ENCODE assay signal across 41 mouse cellular contexts in genomic region chr1:19103316-19103715, GRCm38 (mm10). TPM values are rescaled to one million over a fixed set of nuclear protein-coding genes. Genes with fewer than 3 reads are reported as not detected.
DNase-seq lines count a peak whose midpoint lies in the region; ATAC-seq lines count a peak whose summit lies in the region.
"Had no signal": no experiment of that assay in that cellular context is flagged by ENCODE, and none has a peak within 500 bp of the region (broad histone marks: within the 10 kb centered on the region; RNA-seq: fewer than 3 reads in every experiment).

No protein-coding gene starts in this region.

- no peak for ATAC-seq in forebrain, embryonic 14.5 days
- ATAC-seq in forebrain, embryonic 13.5 days: no peak
- ATAC-seq in forebrain, embryonic 16.5 days: no peak
- no peak for ATAC-seq in midbrain, embryonic 13.5 days
- ATAC-seq: inflammation-experienced regulatory T-cells, adult 6 months; Patski had no signal

- H3K27me3 ChIP-seq in forebrain, embryonic 14.5 days (replicated peaks; ENCODE audit: control insufficient read depth, insufficient read depth, low read length): peaks cover 93% of the 10 kb centered on the region
- peaks cover 99% of the 10 kb centered on the region for H3K27me3 ChIP-seq in forebrain, embryonic 13.5 days
- H3K27me3 ChIP-seq in forebrain, embryonic 16.5 days (replicated peaks; ENCODE audit: control insufficient read depth, insufficient read depth, low read length): peaks cover 74% of the 10 kb centered on the region
- peaks cover 97% of the 10 kb centered on the region for H3K27me3 ChIP-seq in midbrain, embryonic 13.5 days

- no peak overlapping the region for H3K9ac ChIP-seq in forebrain, embryonic 14.5 days (ENCODE audit: low read length)
- no peak overlapping the region for H3K9ac ChIP-seq in forebrain, embryonic 13.5 days
- no peak overlapping the region for H3K9ac ChIP-seq in forebrain, embryonic 16.5 days (replicated peaks; ENCODE audit: low read depth, low read length)
- H3K9ac ChIP-seq in midbrain, embryonic 13.5 days (replicated peaks): peak overlapping the region; percentile 64
- H3K9ac ChIP-seq: embryonic facial prominence, embryonic 15.5 days; heart, embryonic 13.5 days; hindbrain, embryonic 15.5 days; kidney, embryonic 15.5 days; limb, embryonic 13.5 days; neural tube, embryonic 15.5 days had no signal

- intact Hi-C loops in heart, postnatal 36 days (cut with DNase I): no loop called here

- H3K9me3 ChIP-seq in forebrain, embryonic 14.5 days (replicated peaks; ENCODE audit: control insufficient read depth, low read length): no peaks in the 10 kb centered on the region
- H3K9me3 ChIP-seq in forebrain, embryonic 13.5 days (replicated peaks): no peaks in the 10 kb centered on the region
- H3K9me3 ChIP-seq in forebrain, embryonic 16.5 days (ENCODE audit: control insufficient read depth, low read length): no peaks in the 10 kb centered on the region
- H3K9me3 ChIP-seq in midbrain, embryonic 13.5 days: no peaks in the 10 kb centered on the region
- H3K9me3 ChIP-seq: embryonic facial prominence, embryonic 10.5 days; embryonic facial prominence, embryonic 15.5 days; heart, embryonic 13.5 days; hindbrain, embryonic 10.5 days; hindbrain, embryonic 15.5 days; kidney, embryonic 15.5 days; limb, embryonic 13.5 days; neural tube, embryonic 15.5 days had no signal

- under 1% methylated on average over 21 of the region's 21 CpGs for WGBS in forebrain, embryonic 14.5 days
- under 1% methylated on average over 21 of the region's 21 CpGs for WGBS in forebrain, embryonic 13.5 days
- WGBS in forebrain, embryonic 16.5 days: under 1% methylated on average over 21 of the region's 21 CpGs
- WGBS in midbrain, embryonic 13.5 days: under 1% methylated on average over 21 of the region's 21 CpGs

- H3K4me1 ChIP-seq in forebrain, embryonic 14.5 days (ENCODE audit: control insufficient read depth, insufficient read depth, low read length): no peaks in the 10 kb centered on the region
- H3K4me1 ChIP-seq in forebrain, embryonic 13.5 days: no peaks in the 10 kb centered on the region
- no peaks in the 10 kb centered on the region for H3K4me1 ChIP-seq in forebrain, embryonic 16.5 days (replicated peaks; ENCODE audit: control insufficient read depth, insufficient read depth, low read length)
- H3K4me1 ChIP-seq in midbrain, embryonic 13.5 days (replicated peaks): peaks cover 10% of the 10 kb centered on the region
- H3K4me1 ChIP-seq: embryonic facial prominence, embryonic 15.5 days; heart, embryonic 13.5 days; hindbrain, embryonic 15.5 days; kidney, embryonic 15.5 days; limb, embryonic 13.5 days had no signal

- no peaks in the 10 kb centered on the region for H3K36me3 ChIP-seq in forebrain, embryonic 14.5 days (ENCODE audit: control insufficient read depth, insufficient read depth, low read length)
- no peaks in the 10 kb centered on the region for H3K36me3 ChIP-seq in forebrain, embryonic 13.5 days (ENCODE audit: poor library complexity, severe bottlenecking)
- no peaks in the 10 kb centered on the region for H3K36me3 ChIP-seq in forebrain, embryonic 16.5 days (ENCODE audit: control insufficient read depth, insufficient read depth)
- H3K36me3 ChIP-seq in midbrain, embryonic 13.5 days: no peaks in the 10 kb centered on the region
- H3K36me3 ChIP-seq: embryonic facial prominence, embryonic 10.5 days; embryonic facial prominence, embryonic 15.5 days; heart, embryonic 13.5 days; hindbrain, embryonic 10.5 days; hindbrain, embryonic 15.5 days; kidney, embryonic 15.5 days; limb, embryonic 13.5 days; neural tube, embryonic 15.5 days had no signal

- H3K4me3 ChIP-seq in forebrain, embryonic 14.5 days (ENCODE audit: low read depth, low read length): peak overlapping the region; percentile 6; the same call in 1 of the 2 replicates
- H3K4me3 ChIP-seq in forebrain, embryonic 13.5 days: no peak overlapping the region
- peak overlapping the region; percentile 26 for H3K4me3 ChIP-seq in forebrain, embryonic 16.5 days (replicated peaks; ENCODE audit: low read length)
- peak overlapping the region; percentile 42 for H3K4me3 ChIP-seq in midbrain, embryonic 13.5 days (replicated peaks)
- H3K4me3 ChIP-seq: embryonic facial prominence, embryonic 10.5 days; embryonic facial prominence, embryonic 15.5 days; heart, adult 2 months; heart, embryonic 13.5 days; kidney, embryonic 15.5 days; layer of hippocampus, adult 2 months; left cerebral cortex, adult 2 months; limb, embryonic 13.5 days; neural tube, embryonic 15.5 days had no signal

- no peak overlapping the region for H3K27ac ChIP-seq in forebrain, embryonic 14.5 days (ENCODE audit: low read depth, low read length)
- H3K27ac ChIP-seq in forebrain, embryonic 13.5 days: no peak overlapping the region
- no peak overlapping the region; the same call in 1 of the 2 replicates for H3K27ac ChIP-seq in forebrain, embryonic 16.5 days (ENCODE audit: low read length)
- peak overlapping the region; percentile 85 for H3K27ac ChIP-seq in midbrain, embryonic 13.5 days
- H3K27ac ChIP-seq: embryonic facial prominence, embryonic 10.5 days; embryonic facial prominence, embryonic 15.5 days; heart, adult 2 months; heart, embryonic 13.5 days; hindbrain, embryonic 10.5 days; hindbrain, embryonic 15.5 days; kidney, embryonic 15.5 days; layer of hippocampus, adult 2 months; left cerebral cortex, adult 2 months; limb, embryonic 13.5 days; neural tube, embryonic 15.5 days; stomach, postnatal 0 days had no signal

- DNase-seq in forebrain, embryonic 14.5 days (ENCODE audit: low spot score): no peak
- no peak for DNase-seq in natural killer cell, adult 2 months (ENCODE audit: low spot score in 2 of 2)
- DNase-seq in spleen, adult 18-20 months: no peak
- DNase-seq in heart, postnatal 36 days: no peak
- DNase-seq: adrenal gland, postnatal 10 days; cerebellum, adult 11 months; cerebellum, adult 9-11 months; heart, adult 2 months; heart, postnatal 10 days; kidney, adult 11 months; kidney, postnatal 25 days; lung, postnatal 36 days; right cerebral cortex, adult 18-20 months; thymus, adult 18-20 months; thymus, postnatal 25 days had no signal

- no peak overlapping the region for H3K4me2 ChIP-seq in forebrain, embryonic 14.5 days (ENCODE audit: low read length)
- no peak overlapping the region for H3K4me2 ChIP-seq in forebrain, embryonic 13.5 days
- peak overlapping the region; percentile 16; the same call in 1 of the 2 replicates for H3K4me2 ChIP-seq in forebrain, embryonic 16.5 days (ENCODE audit: low read length)
- peak overlapping the region; percentile 47 for H3K4me2 ChIP-seq in midbrain, embryonic 13.5 days (replicated peaks)
- H3K4me2 ChIP-seq: embryonic facial prominence, embryonic 15.5 days; heart, embryonic 13.5 days; hindbrain, embryonic 15.5 days; kidney, embryonic 15.5 days; limb, embryonic 13.5 days; liver, embryonic 11.5 days; neural tube, embryonic 15.5 days had no signal

RNA-seq across cellular contexts. Expression of gene Tfap2d, which starts 0.5 kb away (rescaled TPM):
- 9.6 and 12.9 TPM in 2 replicates for polyA plus RNA-seq in forebrain, embryonic 14.5 days (2014; fragmentation: Nextera tagmentation; extraction: Ambion mirVana)
- polyA plus RNA-seq in forebrain, embryonic 13.5 days (2015; fragmentation: Nextera tagmentation; extraction: Ambion mirVana): 4.0 and 4.2 TPM in 2 replicates
- 7.1 and 11.1 TPM in 2 replicates for polyA plus RNA-seq in forebrain, embryonic 16.5 days (2015; fragmentation: Nextera tagmentation; extraction: Ambion mirVana)
- polyA plus RNA-seq in midbrain, embryonic 13.5 days (2015; fragmentation: Nextera tagmentation; extraction: Ambion mirVana): 41.3 and 54.1 TPM in 2 replicates
- not detected for total RNA-seq in heart, postnatal 36 days (2021)
- total RNA-seq: adrenal gland, postnatal 10 days; common myeloid progenitor, adult 5-6 weeks; gastrocnemius, adult 8-10 months; gastrocnemius, postnatal 4 days; heart, adult 2 months; heart, postnatal 10 days; layer of hippocampus, adult 2 months; megakaryocyte, adult 5-6 weeks; MEL; monocyte, adult 5-6 weeks had no signal
- polyA plus RNA-seq: embryonic facial prominence, embryonic 10.5 days; embryonic facial prominence, embryonic 15.5 days; heart, adult 2 months; heart, embryonic 13.5 days; inflammation-experienced regulatory T-cells, adult 6 months; kidney, embryonic 15.5 days; liver, embryonic 11.5 days; liver, embryonic 16.5 days; lung, embryonic 16.5 days; neural tube, embryonic 15.5 days; Patski; spleen, adult 2 months; stomach, postnatal 0 days had no signal

Comparison
In these comparisons a context has a peak if more than half of its experiments do, and no peak if none do; other contexts are left out.
1. H3K4me2 ChIP-seq: peak in forebrain, embryonic 16.5 days (single experiment) and midbrain, embryonic 13.5 days (single experiment); none in forebrain, embryonic 14.5 days (single experiment) and forebrain, embryonic 13.5 days (single experiment).